Mouse (Mus musculus): Measurements from ENCODE around the gene Acap2. TPM values are rescaled to one million over a fixed set of nuclear protein-coding genes. Genes with fewer than 3 reads are reported as not detected.

The Acap2 gene
- total RNA-seq, 2 experiments from 2014 or later = 102 to 116 TPM

DNA sequence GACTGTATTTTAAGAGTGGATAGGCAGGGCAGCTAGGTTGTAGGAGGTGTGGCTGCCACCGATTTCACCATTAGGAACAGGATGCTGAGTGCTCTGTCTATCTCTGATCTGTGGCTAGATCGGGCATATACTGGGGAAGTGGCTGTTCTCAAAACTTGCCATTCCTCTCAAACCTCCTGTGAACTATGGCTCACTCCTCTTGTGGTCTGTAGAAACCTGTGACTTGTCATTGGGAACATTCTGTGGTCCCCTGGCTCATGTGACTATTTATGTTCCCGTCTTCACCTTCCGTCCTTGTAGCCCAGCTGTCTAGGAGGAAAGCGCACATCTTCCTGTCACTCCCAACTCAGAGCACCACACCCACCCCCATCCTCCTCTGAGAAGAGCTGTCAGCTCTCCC, 8.9 kb upstream of the Acap2 start:
- no peak for DNase-seq (ENCODE audit: low spot score in 2 of 2)

DNA sequence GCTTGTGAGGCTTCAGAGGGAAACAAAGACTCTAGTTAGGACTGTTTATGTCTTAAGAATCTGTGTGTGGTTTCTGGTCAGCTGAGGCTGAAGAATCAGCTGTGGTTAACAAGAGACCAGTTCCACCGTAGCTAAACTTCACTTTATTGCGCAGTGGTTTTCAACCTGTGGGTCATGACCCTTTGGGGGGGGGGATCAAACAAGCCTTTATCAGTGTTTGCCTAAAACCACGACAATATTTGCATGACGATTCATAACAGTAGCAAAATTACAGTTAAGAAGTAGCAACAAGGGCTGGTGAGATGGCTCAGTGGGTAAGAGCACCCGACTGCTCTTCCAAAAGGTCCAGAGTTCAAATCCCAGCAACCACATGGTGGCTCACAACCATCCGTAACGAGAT, 4.7 kb upstream of the Acap2 start:
- DNase-seq (ENCODE audit: low spot score in 2 of 2) = no peak

DNA sequence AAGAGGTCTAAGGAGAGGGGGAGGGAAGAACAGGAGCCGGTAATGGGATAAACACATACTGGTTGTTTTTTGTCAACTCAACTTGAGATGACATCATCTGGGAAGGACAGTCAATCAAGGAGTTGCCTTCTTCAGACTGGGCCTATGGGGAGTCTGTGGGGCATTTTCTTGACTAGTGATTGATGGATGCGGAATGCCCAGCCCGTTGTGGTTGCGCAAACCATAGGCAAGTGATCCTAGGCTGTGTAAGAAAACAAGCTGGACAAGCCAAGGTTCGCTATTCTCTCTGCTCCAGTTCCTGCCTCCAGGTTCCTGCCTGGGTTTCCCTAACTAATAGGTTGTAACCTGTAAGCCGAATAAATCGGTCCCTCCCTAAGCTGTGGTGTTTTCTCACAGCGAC, 4.1 kb upstream of the Acap2 start:
- no peak for DNase-seq (ENCODE audit: low spot score in 2 of 2)

DNA sequence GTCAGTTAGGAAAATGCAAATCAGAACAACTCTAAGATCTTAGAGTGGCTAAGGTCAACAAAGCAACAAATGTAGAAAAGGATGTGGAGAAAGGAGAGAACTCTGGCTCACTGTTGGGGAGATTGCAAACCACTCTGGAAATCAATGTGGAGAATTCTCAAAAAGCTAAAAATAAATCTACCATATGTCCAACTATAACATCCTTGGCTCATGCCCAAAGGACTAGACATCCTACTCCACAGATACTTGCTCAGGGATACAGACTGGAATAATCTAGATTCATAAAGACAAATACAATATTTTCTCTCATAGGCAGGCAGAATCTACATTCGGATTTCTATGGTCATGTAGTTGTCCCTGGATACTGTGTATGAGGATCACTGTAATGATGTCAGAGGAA, 3.2 kb upstream of the Acap2 start:
- no peak for DNase-seq (ENCODE audit: low spot score in 2 of 2)

DNA sequence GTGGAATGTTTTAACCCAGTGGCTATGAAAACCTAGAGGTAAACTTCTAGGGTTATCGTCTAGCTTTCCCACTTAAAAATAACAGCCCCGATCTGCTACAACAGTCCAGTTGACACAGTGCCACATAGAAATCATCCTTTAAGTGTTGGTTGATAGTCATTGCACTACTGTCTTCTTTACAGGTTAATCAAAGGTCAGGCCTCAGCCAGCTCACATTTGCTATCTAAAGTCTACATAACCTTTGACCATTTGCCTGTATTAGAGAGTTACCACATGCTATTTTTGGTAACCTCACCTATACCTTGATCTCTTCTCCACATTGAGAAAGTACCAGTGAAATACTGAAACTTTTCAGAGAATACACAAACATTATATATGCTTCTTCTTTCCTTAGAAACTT, 659 bp upstream of the Acap2 start:
- no peak for DNase-seq (ENCODE audit: low spot score in 2 of 2)

DNA sequence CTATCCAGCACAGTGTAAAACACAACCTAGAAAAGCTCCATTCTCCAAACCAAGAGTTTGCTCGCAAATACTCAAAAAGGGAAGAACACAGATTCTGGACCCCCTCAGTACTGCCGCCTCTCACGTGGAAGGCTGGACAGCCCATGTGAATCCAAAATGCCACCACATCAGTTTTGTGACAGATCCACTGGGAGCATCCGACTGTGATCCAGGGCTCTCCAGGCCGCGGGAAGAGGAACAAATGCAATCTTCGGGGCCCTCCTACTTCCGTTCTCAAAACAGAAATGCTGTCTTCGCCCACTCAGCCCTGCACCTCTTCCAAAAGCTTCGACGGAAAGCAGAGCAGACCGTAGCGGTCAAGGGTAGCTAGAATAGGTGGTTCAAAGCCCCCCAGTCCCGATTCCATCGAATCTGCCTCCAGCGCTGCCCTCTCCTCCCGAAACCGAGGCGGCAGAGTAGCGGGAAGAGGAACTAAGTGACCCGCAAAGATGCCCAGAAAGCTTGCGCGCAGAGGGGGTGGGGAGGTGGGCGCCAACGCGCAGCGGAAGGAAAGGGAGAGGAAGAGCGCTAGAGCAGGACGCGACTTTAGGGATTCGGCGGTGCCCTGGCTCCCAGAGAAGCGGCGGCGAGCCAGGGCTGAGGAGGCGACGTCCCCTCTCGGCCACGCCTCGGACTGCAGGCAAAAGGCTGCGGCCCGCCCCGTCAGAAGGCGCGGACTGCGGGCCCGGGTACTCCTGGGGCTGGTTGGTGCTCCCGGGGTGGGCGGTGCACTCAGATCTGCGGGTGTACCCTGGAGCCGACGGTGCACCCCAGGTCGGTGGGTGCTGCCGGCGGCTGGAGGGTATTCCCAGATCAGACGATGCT, 887 bp downstream of the Acap2 start:
- peak; percentile 64 to 68 for DNase-seq (ENCODE audit: low spot score in 2 of 2)

DNA sequence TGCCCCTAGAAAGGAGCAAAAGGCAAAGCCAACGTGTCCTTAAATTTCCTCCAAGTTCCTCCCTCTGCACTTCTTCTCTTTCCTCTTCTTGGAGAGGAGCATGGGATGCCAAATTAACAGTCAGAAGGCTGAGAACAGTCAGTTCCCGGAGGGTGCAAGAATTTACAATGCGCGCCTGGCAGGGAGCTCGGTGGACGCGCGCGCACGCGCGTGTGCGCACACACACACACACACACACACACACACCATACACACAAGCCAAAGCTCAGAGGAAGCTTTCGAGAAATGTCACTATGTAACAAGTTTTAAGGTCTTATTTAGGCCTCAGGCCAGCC, 1.5 kb downstream of the Acap2 start:
- no peak for DNase-seq (ENCODE audit: low spot score in 2 of 2)

DNA sequence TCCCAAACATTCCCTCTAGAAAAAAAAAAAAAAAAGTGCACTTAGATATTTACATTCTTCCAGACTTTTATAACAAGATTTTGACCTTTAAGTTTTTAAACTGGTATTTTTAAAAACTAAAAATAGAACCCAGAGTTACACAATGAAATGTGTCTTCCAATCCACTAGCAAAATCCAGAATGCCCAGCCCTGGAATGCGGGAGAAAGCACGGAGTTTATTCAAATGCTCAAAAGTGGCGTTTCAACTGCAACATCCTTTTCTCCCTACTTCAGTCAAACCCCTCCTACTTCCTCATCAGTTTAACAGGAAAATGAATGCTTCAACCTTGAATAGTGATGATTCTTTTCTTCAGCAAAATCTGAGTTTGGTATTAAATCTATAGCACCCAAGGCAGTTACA, 4.1 kb downstream of the Acap2 start:
- DNase-seq (ENCODE audit: low spot score in 2 of 2) = no peak

DNA sequence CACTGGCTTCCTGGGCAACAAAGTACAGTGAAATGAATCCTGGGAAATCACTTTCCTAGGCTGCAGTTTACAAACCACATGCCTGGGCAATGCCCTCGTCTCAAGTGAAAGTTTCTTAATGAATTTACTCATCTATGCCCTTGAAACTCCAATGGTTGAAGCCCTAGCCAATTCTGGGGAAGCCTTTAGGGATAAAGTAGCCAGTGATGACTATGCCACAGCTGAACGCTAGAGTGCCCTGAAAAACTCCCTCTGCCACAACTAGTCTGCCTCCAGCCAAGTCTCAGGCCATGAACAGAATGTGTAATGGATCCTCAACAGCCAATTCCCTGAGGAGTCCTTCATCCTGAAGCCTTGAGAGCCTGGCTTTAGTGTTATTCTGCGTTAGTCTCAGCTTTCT, 8.5 kb downstream of the Acap2 start:
- peak in 1 of 2 experiments; percentile 45 for DNase-seq (ENCODE audit: low spot score in 2 of 2)

DNA sequence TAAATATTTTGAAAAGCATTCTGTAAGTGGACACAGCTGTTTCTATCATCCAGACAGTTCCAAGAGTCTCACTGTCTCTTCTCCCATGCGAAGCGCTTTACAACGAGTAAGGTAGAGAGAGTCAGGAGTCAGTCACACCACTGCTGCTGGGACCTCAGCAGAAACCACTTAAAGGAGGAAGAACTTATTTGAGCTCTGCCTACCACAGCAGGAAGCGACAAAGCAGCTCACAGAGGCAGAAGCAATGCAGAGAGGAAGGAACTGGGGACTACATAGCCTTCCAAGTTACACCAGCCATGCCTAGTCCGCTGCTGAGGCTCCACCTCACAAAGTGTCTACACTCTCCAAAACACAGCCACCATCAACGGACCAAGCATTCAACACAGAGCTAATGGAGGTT, 9.2 kb downstream of the Acap2 start:
- no peak for DNase-seq (ENCODE audit: low spot score in 2 of 2)

DNA sequence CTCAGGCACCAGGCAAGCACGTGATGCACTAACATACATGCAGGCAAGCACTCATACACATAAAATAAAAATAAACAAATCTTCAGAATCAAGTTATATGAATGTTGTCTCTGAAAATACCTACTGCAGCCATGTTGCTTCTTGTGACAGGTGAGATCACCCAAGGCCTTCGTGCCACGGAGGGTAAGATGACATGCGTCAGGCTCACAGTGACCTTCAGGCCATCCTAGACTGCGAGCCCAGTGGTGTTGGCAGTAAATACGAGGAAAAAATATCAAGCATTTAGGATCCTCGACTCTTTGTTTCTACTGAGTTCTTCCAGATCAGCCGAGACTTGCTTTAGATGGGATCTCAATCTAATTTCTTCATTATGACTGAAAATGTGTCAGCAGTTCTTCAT, 10.6 kb downstream of the Acap2 start:
- DNase-seq (ENCODE audit: low spot score in 2 of 2) = no peak

DNA sequence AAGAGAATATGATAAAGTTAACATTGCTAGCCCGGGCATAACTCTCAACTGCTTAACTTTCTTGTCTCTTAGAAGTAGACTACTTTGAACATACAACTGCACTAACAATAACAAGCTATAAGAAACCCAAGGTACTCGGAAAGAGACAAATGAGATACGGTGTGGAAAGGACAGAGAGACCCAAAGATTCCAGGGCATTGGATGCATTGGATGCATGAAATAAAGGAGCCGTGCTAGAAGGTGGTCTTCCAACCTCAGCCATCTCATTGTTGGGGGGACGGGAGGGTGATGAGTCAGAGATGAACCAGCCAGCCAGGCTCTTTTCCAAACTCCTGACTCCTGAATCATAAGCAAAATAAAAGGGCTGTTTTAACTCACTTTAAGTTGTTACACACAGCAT, 11.8 kb downstream of the Acap2 start:
- no peak for DNase-seq (ENCODE audit: low spot score in 2 of 2)

DNA sequence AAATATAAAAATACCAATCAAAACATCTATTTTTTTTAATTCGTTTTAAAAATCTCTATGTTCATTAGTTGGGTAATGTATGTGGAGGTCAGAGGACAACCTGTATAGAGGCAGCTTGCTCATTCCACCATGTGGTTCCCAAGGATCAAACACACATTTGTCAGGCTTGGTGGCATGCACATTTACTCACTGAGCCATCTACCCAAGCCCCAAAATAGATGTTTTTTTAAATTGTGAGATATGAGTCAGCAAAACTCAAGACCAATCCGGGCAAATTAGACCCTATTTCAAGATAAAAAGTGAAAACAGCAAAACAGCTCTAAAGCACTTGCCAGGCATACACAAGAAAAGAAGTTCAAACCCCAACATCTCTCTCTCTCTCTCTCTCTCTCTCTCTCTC, 12.2 kb downstream of the Acap2 start:
- no peak for DNase-seq (ENCODE audit: low spot score in 2 of 2)

DNA sequence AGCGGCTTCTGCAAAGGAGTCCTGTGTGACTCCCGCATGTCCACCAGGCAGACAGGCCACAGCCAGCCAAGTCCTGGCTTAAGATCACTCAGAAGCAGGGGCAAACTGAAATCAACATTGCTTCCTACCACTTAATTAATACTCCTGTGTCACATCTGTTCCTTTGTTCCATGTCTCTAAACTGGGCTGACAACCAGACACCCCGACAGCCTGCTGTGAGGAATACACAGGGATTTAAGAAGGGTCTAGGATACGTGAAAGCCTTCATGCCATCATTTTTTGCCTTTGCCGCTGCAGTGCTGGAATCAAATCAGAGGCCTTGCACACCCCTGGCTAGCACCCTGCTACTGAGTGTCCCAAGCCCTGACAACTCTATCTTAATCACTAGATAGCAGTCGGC, 12.8 kb downstream of the Acap2 start:
- no peak for DNase-seq (ENCODE audit: low spot score in 2 of 2)

DNA sequence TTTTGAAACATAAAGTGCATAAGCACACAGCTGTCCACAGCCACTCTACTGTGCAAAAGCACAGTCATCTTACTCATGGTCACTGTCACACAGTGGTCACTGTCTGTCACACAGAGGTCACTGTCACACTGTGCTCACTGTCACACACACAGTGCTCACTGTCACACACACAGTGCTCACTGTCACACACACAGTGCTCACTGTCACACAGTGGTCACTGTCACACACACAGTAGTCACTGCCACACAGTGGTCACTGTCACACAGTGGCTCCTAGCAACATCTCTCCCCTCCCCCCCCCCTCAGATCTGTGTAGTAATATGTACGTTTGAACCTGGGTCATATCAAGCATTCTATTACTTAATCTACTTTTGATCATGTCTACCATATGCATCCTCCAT, 13.9 kb downstream of the Acap2 start:
- no peak for DNase-seq (ENCODE audit: low spot score in 2 of 2)

DNA sequence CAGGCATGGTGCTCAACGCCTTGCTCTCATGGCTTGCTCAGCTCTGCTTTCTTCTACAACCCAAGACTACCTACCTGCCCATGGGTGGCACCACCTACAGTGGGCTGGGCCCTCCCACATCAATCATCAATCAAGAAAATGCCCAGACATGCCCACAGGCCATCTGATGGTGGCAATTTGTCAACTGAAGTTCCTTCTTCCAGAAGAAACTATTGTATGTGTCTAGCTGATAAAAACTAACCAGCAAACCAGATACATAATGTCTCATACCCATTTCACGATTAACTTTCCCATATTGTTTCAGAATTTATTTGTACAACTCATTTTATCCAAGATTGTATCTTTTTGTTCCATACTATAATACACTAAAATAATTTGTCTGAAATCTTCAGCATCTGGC, 15.3 kb downstream of the Acap2 start:
- no peak for DNase-seq (ENCODE audit: low spot score in 2 of 2)

DNA sequence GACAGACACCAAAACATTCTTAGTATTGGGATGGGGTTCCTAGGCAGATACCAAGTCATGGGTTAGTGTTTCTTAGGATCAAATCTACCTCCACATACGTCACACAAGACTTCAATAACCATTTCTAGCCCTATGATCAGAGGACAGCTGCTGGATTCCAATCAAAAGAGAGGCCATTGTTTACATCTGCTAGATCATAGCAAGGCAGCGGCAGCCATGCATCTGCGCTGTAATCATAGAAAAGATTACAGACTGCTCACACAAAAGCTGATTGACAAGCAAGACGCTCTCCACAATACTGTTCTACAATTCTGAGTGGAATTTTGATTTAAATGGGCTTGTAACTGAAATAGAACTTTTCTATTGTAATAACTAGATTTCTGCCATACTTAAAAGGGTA, 16.3 kb downstream of the Acap2 start:
- DNase-seq (ENCODE audit: low spot score in 2 of 2) = no peak

DNA sequence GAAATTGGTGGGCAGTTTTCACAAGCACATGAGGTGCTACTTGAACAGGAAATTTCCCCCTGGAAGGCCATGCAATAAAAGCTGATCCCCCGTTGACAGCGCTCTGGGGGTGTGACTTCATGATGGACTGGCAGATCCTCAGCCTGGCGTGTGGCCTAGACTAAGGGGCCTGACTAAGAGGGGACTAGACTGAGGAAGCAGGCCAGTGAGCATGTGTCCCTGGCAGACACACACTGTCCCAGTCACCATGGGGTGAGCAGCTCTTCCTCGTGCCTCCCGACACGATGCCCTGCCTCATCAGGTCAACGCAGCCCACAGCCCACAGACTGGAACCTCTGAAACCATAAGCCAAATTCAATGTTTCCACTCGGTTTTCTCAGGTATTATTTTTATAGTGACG, 18.5 kb downstream of the Acap2 start:
- no peak for DNase-seq (ENCODE audit: low spot score in 2 of 2)

DNA sequence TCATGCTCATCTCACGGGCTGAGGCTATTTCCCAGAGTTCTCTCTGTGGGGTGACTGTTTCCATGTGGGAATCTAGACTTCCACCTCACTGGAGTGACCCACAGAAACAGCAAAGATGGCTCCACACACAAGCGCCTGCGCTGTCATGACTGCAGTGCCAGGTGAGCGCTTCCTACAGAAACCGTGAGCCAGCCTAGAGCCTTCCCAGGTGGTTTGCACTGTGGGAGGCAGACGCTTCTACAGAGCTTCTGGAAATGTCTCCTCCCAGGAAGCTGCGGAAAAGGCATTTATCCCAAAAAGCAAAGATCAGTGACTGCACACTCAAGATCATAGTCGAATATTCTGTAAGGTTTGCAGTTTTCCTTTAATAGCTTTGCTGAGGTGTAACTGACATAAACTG, 20.2 kb downstream of the Acap2 start:
- DNase-seq (ENCODE audit: low spot score in 2 of 2) = no peak

DNA sequence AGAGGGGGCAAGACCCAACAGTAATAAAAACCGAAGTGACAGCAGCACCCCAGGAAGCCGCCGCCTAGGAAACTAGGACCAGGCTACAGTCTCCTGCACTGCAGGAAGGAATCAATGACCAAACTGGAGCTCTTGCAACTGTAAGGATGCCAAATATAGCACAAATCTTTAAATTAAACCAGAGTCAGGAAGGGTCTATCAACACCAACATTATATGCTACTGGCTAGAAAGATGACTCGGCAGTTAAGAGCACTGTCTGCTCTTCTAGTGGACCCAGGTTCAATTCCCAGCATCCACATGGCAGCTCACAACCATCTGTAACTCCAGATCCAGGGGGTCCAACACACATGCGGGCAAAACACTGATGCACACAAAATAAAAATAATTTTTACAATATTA, 21.7 kb downstream of the Acap2 start:
- DNase-seq (ENCODE audit: low spot score in 2 of 2) = no peak

DNA sequence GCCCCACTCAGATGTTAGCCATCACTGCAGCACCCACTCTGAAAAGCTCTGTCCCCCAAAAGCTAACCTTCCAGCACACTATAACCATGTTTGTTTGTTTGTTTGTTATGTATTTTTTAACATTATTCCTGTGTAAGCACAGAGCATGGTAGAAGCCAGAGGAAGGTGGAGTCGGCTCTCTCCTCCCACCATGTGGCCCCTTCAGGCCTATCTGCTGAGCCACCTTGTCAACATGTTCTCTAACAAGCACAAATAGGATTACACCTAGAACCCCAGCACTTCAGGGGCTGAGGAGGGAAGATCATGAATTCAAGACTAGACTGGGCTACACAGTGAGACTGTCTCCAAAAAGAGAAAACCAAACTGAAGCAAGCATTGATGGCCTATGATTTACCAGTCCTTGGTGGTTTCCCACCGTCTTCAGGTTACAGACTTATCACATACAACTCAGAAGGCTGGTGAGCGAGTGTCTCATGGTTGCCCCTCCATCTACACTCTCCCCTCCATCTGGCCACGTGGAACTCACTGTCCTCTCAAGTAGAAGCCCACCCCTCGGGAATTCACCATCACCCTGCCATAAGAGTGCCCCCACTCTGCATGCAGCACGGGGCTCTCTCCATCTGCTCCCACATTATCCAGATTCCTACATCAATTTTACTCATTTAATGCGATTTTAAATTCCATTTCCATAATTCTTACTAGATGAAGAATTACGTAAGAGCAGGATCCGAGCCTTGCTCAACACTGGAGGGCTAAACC, 26.0 kb downstream of the Acap2 start:
- DNase-seq (ENCODE audit: low spot score in 2 of 2) = no peak

DNA sequence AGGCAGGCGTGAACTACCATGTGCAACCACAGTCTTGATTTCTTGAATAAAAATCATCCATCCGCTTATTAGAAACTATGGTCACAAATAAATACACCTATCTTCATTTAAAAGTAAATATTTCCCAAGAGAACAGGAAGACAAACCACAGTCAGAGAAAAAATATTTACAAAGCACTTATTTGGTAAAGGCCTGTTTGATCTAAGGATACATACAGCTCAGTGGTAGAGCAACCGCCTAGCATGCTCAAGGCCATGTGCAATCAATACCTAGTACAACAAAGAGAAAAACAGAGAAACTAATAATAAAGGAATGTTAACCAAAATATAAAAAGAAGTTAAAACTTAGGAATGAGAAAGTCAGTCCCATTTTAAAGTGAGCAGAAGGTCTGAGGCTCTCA, 28.8 kb downstream of the Acap2 start:
- DNase-seq (ENCODE audit: low spot score in 2 of 2) = no peak

DNA sequence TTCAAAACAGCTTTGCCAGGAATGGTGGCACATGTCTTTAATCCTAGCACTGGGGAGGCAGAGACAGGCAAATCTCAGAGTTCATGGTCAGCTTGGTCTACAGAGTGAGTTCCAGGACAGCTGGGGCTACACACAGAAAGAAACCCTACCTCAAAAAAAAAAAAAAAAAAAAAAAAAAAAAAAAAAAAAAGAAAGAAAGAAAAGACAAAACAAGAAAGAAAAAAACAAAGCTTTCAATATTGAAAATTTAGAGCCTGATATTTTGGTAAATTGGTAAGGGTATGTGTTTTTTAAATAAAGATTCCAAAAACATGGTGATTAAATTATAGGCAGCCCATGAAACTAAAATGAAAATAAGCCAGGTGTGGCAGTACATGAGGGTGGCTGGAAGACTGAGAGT, 29.6 kb downstream of the Acap2 start:
- no peak for DNase-seq (ENCODE audit: low spot score in 2 of 2)

Measured in layer of hippocampus, postnatal 14 days (tissue).